Mouse (Mus musculus) brain, embryonic 18.5 days (tissue): ENCODE data around the gene Megf11.

ENCODE experiments used
- DNase-seq: peaks from one replicate; pipeline ENCODE4 v3.0.0-alpha.2; 2012; ENCODE audit warnings: low read depth, low spot score

Megf11 gene

GRCm38 (mm10) chr9:64557846-64558530 is 172.6 kb downstream of the Megf11 start:
- DNase-seq = no peak

DNA sequence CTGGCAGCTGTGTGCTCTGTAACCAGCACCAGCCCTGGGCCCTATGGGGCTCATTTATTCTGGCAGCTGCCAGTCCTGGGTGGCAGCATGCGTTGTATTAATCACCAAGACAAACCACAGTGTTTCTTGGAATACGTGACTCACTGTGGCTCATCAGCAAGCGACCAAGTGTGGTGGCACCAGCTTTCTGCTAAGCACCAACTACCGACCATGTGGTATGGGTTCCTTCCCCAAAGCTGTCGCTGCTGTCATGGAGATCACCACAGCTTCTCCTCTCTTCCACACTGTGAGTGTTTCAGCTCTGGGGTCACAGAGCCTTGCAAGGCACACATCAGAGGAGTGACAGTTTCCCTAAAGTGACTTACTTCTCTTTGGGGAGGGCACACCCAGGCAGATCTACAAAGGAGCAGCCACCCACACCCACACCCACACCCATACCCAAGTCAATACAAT is 178.9 kb downstream of the Megf11 start:
- no peak for DNase-seq

GRCm38 (mm10) chr9:64565915-64566314 is 180.5 kb downstream of the Megf11 start:
- no peak for DNase-seq

GRCm38 (mm10) chr9:64566376-64566775 is 180.9 kb downstream of the Megf11 start:
- DNase-seq = no peak

GRCm38 (mm10) chr9:64567482-64567881 is 182.1 kb downstream of the Megf11 start:
- no peak for DNase-seq

- DNase-seq = no peak
These were observed 183.2 kb downstream of the Megf11 start for GRCm38 (mm10) chr9:64568467-64569260.

- DNase-seq = no peak
These were observed 185.0 kb downstream of the Megf11 start for GRCm38 (mm10) chr9:64570448-64570847.

DNA sequence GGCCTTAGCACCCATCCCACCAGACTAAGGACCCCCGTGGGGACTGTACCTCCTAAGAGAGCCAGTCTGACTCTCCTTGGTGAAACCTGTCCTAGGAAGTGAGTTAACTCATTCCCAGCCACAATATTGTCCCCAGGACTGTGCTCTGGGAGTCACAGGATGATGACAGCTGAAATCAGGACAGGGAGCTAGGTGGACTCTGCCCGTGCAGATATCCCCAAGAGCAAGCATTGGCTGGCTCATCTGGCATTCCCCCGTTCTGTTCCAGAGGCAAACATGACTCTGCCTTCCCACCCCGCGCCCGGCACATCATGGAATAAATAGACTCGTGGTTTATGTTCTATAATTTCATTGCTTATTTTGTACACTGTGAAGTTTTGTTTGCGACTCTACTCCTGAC is 185.7 kb downstream of the Megf11 start:
- no peak for DNase-seq

DNA sequence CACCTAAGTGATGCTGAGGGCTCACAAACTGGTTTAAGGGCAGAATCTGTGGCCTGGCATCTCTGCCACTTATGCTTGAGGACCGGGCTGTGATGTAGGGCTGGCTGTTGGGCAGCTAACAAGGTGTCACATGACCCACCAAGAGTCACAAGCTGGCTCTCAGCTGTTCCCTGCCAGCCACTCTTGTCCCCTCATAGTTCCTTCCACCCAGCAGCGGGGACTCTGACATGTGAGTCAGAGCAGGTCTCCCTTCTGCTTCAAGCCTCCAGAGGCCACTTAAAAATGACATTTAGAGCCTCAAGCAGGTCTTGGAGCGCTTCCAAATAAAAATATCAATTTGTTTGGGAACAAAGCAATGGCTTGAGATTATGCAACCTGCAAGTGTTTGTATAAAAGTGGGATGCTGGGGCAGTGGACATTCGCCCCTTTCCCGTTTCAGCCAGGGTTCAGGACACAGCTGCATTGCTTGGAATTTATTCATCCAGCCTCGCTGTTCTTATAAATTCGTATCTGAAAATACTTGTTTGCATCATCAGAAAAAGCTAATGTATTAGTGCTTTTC is 187.3 kb downstream of the Megf11 start:
- DNase-seq = no peak

DNA sequence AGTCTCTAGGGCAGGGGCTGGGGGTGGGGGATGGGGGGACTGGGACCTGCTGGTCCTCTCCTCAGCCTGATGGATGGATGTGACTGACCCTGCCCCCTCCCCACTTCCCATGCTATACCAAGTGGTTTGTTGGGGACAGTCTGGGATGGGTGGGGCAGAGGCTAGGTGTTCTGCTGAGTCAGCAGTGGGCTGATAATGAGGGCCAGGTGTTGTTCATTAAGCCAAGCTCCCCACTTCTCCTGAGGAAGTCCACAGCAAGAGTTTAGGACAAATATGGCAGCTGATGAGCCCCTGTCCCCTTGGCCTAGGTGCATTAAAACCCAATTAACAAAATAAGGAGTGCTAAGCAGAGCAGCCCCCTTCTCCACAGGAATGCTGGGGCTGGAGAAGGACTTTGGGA is 190.2 kb downstream of the Megf11 start:
- DNase-seq = no peak

- DNase-seq = no peak
These were observed 190.9 kb downstream of the Megf11 start for GRCm38 (mm10) chr9:64576143-64576878.

DNA sequence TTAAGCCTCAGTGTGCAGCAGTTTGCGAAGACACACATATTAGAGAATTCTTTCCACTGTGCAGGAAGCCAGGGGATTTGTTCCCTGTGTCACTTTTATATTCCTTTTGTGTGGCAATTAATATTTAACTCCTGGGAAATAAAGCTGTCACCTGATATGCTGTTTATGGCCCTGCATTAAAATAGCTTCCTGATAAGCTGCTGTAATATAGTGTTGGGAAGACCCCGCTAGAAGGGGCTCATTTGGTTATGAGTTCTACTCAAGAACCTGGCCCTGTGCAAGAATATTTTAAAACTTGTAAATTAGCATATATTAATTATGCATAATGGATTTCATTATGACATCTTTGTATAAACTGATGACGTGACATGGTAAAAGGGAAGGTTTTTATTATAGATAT is 191.7 kb downstream of the Megf11 start:
- no peak for DNase-seq

DNA sequence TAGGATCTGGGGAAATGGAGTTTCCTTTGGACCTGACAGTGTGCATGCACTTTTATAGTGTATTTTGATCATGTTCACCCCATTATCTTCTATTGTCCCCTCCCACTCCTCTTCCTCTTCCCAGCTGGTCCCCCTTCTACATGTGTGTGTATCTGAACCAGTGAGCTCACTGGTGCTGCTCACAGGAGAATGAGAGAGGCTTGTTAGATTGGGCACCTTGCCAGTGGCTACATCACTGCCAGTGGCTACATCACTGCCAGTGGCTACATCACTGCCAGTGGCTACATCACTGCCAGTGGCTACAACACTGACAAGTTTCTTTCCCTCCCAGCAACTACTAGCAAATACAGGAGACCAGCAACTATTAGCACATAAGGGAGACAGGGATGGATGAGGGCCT is 192.6 kb downstream of the Megf11 start:
- DNase-seq = no peak

- DNase-seq = no peak
These were observed 193.9 kb downstream of the Megf11 start for GRCm38 (mm10) chr9:64579306-64579705.

- DNase-seq = no peak
These were observed 200.9 kb downstream of the Megf11 start for GRCm38 (mm10) chr9:64586292-64586691.

DNA sequence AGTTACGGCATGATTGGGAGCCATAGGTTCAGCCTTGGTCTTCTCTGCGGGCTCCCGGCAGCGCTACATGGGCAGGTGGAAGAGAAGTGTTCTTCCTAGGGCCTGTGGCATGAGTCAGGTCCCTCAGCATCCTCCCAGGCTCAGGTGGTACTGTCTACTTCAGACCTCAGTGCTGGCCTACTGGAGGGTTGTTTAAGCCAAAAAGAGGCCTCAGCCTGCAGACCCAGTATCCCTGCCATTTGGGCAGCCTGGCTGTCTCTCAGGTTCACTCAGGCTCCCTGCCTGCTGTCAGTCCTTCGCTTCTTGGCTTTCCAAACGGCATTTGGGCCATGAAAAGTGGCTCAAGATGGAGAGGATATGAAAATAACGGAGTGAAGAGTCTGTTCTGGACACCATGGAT is 202.6 kb downstream of the Megf11 start:
- DNase-seq = no peak

- no peak for DNase-seq
These were observed 205.2 kb downstream of the Megf11 start for GRCm38 (mm10) chr9:64590634-64591041.

GRCm38 (mm10) chr9:64591436-64591835 is 206.0 kb downstream of the Megf11 start:
- DNase-seq = no peak

- no peak for DNase-seq
These were observed 209.0 kb downstream of the Megf11 start for GRCm38 (mm10) chr9:64594442-64594841.

GRCm38 (mm10) chr9:64598427-64598826 is 213.0 kb downstream of the Megf11 start:
- DNase-seq = no peak

DNA sequence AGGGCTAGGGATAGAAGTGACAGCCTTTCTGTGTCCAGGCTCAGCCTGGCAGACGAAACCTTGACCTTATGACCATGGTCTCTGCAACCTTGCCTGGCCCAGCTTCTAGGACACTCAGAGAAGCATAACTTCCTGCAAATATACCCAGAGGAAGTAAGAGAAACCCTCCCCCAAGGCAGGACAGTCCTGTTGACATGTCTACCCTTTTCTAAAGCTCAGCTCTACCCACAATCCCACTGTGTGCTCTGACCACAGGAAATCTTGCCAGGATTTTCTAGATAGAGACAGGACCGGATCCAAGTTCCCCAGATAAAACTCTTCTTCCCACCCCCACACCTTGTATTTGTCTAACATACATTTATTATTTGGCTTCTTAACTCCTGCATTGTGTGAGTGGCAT is 215.3 kb downstream of the Megf11 start:
- no peak for DNase-seq

DNA sequence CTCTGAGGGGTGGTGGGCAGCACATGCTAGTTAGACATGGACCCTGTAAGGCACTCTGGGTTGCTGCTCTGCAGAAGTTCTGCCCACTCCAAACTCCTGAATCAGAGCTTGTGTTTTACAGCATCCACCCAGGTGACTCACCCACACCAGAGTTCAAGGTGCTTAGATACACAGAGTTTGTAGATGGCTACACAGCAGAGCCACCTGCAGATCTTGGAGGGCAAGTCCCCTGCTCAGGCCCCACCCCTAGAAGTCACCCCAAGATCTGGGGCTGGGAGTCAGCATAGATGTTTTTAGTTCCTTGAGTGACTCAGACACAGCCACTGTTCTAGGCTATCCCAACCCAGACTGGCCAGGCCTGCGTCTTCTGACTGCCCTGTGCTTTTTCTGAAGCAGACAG is 217.5 kb downstream of the Megf11 start:
- no peak for DNase-seq
